Mouse (Mus musculus) ES-E14 (cell line): ENCODE measurements around the gene Grin2a. TPM values are rescaled to one million over a fixed set of nuclear protein-coding genes. Genes with fewer than 3 reads are reported as not detected.

Source experiments
- DNase-seq: peaks from one replicate; pipeline ENCODE4 v3.0.0-alpha.2; 2013; ENCODE audit warnings: low read depth, low spot score
- H3K27ac ChIP-seq: 2 replicates; pipeline ENCODE4 v1.5.1; 2012; ENCODE audit warnings: low read depth, mild to moderate bottlenecking, low read length, moderate library complexity, mixed read lengths; ENCODE audit not compliant: poor library complexity, insufficient read depth, severe bottlenecking
- H3K36me3 ChIP-seq: 2 replicates; pipeline ENCODE4 v1.6.1; 2012; ENCODE audit warnings: mild to moderate bottlenecking, low read length, moderate library complexity, mixed read lengths; ENCODE audit not compliant: control insufficient read depth, poor library complexity, insufficient read depth, severe bottlenecking
- H3K4me1 ChIP-seq, 2 experiments: fragments of 150-350 bp in 1 of 2; sonication (generic) in 1 of 2; 2 replicates each; pipeline ENCODE4 v1.6.1; 2012; ENCODE audit warnings: low read length in 2 of 2, mild to moderate bottlenecking in 1 of 2, mixed read lengths in 1 of 2; ENCODE audit not compliant: control insufficient read depth in 2 of 2, insufficient read depth in 2 of 2, poor library complexity in 1 of 2
- H3K4me3 ChIP-seq, 2 experiments: fragments of 150-350 bp in 1 of 2; sonication (generic) in 1 of 2; 2 replicates each; pipeline ENCODE4 v1.5.1; 2012; ENCODE audit warnings: low read length in 2 of 2, low read depth in 1 of 2, mild to moderate bottlenecking in 1 of 2, mixed read lengths in 1 of 2; ENCODE audit not compliant: insufficient read depth in 1 of 2, poor library complexity in 1 of 2, severe bottlenecking in 1 of 2
- H3K9ac ChIP-seq: 2 replicates; pipeline ENCODE4 v1.6.1; 2012; ENCODE audit warnings: low read depth, mild to moderate bottlenecking, low read length, mixed read lengths; ENCODE audit not compliant: poor library complexity, insufficient read depth, severe bottlenecking
- H3K9me3 ChIP-seq: fragments of 150-350 bp; sonication (generic); 2 replicates; pipeline ENCODE4 v1.6.1; 2012; ENCODE audit warnings: low read depth, mild to moderate bottlenecking, low read length; ENCODE audit not compliant: control insufficient read depth, insufficient read depth
- CHD2 ChIP-seq: IDR thresholded peaks from 2 replicates; pipeline ENCODE4 v1.6.1; 2014; ENCODE audit warnings: mild to moderate bottlenecking, low read depth, low read length, inconsistent platforms
- HCFC1 ChIP-seq: IDR thresholded peaks from 2 replicates; pipeline ENCODE4 v1.6.1; 2012; ENCODE audit warnings: low read length, inconsistent platforms, borderline replicate concordance; ENCODE audit not compliant: insufficient read depth
- MAFK ChIP-seq: IDR thresholded peaks from 2 replicates; pipeline ENCODE4 v1.6.1; 2014; ENCODE audit warnings: mild to moderate bottlenecking, low read depth, low read length, inconsistent platforms; ENCODE audit not compliant: insufficient read depth
- ZC3H11A ChIP-seq: IDR thresholded peaks from 2 replicates; pipeline ENCODE4 v1.6.1; 2012; ENCODE audit warnings: low read depth, mild to moderate bottlenecking, inconsistent platforms, low read length, borderline replicate concordance
- ZNF384 ChIP-seq: IDR thresholded peaks from 2 replicates; pipeline ENCODE4 v1.6.1; 2012; ENCODE audit warnings: low read depth, low read length, inconsistent platforms
- in situ Hi-C, 2 experiments: fragments of 600-800 bp; cut with MboI; formaldehyde crosslinking; loops; one replicate each; pipeline ENCODE4 v1.15.1; 2025; ENCODE audit warnings: low sequenced_read_pairs in 2 of 2, inconsistent platforms in 1 of 2; ENCODE audit not compliant: unreplicated experiment in 2 of 2
- total RNA-seq: library from RNA; depleted of rRNA; stranded (reverse); fragments of 300-350 nt; gene quantifications from 2 replicates; pipeline ENCODE4 v1.2.3, GENCODE M21; 2012

The Grin2a gene
- total RNA-seq, 1 experiment, result 0.62 TPM

- H3K4me3 ChIP-seq, result no peak overlapping the region
- TF ChIP-seq MAFK (no peak), ZNF384 (no peak), HCFC1 (no peak)
- H3K9me3 ChIP-seq, result no peaks in the 10 kb centered on the region
- H3K36me3 ChIP-seq, result no peaks in the 10 kb centered on the region
- H3K9ac ChIP-seq, result no peak overlapping the region
- in situ Hi-C loops, result no loop called here
- H3K27ac ChIP-seq, result no peak overlapping the region
- H3K4me1 ChIP-seq, result no peaks in the 10 kb centered on the region
- no peak for DNase-seq
These were observed 202.4 kb downstream of the Grin2a start for GRCm38 (mm10) chr16:9792976-9793375.

DNA sequence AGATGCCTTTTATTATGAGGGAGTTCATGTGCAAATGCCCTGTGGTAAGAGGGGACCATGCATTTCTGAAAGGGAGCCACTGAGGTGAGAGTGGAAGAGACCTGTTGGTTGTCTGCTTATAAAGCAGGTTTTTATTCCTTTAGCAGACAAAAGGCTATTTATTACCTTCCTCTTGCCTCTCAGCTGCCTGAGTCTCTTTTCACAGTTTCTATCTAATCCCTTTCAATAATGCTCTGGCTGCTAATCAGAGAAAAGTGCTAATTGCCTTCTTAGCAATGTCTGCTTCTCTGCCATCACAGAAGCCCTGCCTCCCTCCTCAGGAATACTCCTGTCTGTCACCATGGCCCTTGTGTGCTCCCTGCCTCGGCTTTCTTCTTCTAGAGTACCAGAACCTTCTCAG is 209.1 kb downstream of the Grin2a start:
- no peak for TF ChIP-seq ZC3H11A
- TF ChIP-seq ZNF384, result no peak
- no peak for TF ChIP-seq MAFK
- no peak for TF ChIP-seq CHD2
- no peak for TF ChIP-seq HCFC1
- no peaks in the 10 kb centered on the region for H3K4me1 ChIP-seq
- no peaks in the 10 kb centered on the region for H3K36me3 ChIP-seq
- no peak for DNase-seq
- in situ Hi-C loops, result no loop called here
- no peak overlapping the region for H3K4me3 ChIP-seq
- no peak overlapping the region for H3K27ac ChIP-seq
- H3K9me3 ChIP-seq, result no peaks in the 10 kb centered on the region
- H3K9ac ChIP-seq, result no peak overlapping the region

DNA sequence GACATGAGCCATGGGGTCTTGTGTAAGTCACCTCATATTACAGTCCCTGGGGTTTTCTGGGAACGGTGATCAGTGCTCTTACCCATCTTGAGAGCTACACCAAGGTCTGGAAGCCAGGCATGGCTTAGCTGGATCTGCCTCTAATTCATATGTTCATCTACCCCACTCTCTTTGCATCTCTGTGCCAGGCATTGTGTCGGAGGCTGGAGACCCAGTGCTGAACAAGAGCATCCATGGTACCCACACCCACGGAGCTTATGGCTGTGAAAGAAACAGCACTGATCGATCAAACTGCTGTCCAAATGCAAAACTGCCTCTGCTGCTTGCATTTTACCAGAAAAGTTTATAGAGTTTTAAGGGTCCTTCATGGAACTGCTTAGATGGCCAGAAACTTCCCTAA is 209.5 kb downstream of the Grin2a start:
- no peak overlapping the region for H3K4me3 ChIP-seq
- in situ Hi-C loops, result no loop called here
- no peak overlapping the region for H3K9ac ChIP-seq

GRCm38 (mm10) chr16:9768981-9769380 is 226.4 kb downstream of the Grin2a start:
- Histone ChIP-seq H3K27ac (no peak overlapping the region), H3K4me3 (no peak overlapping the region), H3K9ac (no peak overlapping the region), H3K4me1 (no peaks in the 10 kb centered on the region), H3K36me3 (no peaks in the 10 kb centered on the region), H3K9me3 (no peaks in the 10 kb centered on the region)
- no peak for DNase-seq
- TF ChIP-seq CHD2, result no peak
- TF ChIP-seq ZNF384, result no peak
- TF ChIP-seq HCFC1, result no peak
- no peak for TF ChIP-seq MAFK
- in situ Hi-C loops, result no loop called here

More for the DNA sequence above, 209.5 kb downstream of the Grin2a start:
- H3K4me1 ChIP-seq, result no peaks in the 10 kb centered on the region
- no peak for TF ChIP-seq ZNF384
- TF ChIP-seq ZC3H11A, result no peak
- TF ChIP-seq HCFC1, result no peak
- no peak for TF ChIP-seq MAFK
- no peak for TF ChIP-seq CHD2
- no peaks in the 10 kb centered on the region for H3K9me3 ChIP-seq
- H3K36me3 ChIP-seq, result no peaks in the 10 kb centered on the region
- H3K27ac ChIP-seq, result no peak overlapping the region
- DNase-seq, result no peak

DNA sequence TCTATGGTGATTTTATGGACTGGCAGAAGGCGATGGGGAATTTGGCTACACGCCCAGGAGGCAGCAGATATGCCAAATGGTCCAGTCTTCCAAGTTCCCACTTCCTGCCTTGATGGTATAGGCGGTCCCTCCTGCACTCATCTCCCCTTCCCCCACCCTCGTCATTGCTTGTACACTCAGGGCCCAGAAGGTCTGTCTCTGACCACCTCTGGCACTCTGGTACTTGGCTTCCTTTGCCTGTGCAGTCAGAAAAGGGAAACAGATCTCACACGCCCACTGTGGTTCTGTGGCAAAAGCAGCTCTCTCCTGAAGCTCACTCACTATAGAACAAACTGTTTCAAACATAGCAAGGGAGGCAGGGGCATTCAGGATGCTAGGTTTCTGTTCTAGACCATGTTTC is 227.0 kb downstream of the Grin2a start:
- no peaks in the 10 kb centered on the region for H3K36me3 ChIP-seq
- TF ChIP-seq ZNF384 (no peak), HCFC1 (no peak), CHD2 (no peak), MAFK (no peak), ZC3H11A (no peak)
- DNase-seq, result no peak
- H3K27ac ChIP-seq, result no peak overlapping the region
- H3K4me1 ChIP-seq, result no peaks in the 10 kb centered on the region
- H3K9me3 ChIP-seq, result no peaks in the 10 kb centered on the region
- in situ Hi-C loops, result no loop called here
- no peak overlapping the region for H3K9ac ChIP-seq
- H3K4me3 ChIP-seq, result no peak overlapping the region
